Mouse (Mus musculus): ENCODE data around the gene Phc1. TPM values are rescaled to one million over a fixed set of nuclear protein-coding genes. Genes with fewer than 3 reads are reported as not detected.
"Not testable (repeated sequence)": the region's sequence is repeated elsewhere in the genome, so short reads cannot be mapped to it uniquely, and the experiment has no call there.

Gene Phc1
- polyA plus RNA-seq (2017; shearing (Covaris generic)) = 1 to 10 TPM; 4.9 to 7.7 TPM

- peak; percentile 33 for ATAC-seq
Measured at GRCm38 (mm10) chr6:122340349-122341000, at the start of gene Phc1. Gene Phc1 (minus strand): TSS chr6:122340561.

- not testable (repeated sequence) for ATAC-seq
Measured at GRCm38 (mm10) chr6:122389986-122390385, 49.6 kb upstream of the Phc1 start.

- peak; percentile 72 for ATAC-seq
Measured at GRCm38 (mm10) chr6:122387177-122388028, 47.0 kb upstream of the Phc1 start.

- ATAC-seq = no peak
Measured at GRCm38 (mm10) chr6:122385724-122386123, 45.4 kb upstream of the Phc1 start.

GRCm38 (mm10) chr6:122384886-122385285 is 44.5 kb upstream of the Phc1 start:
- ATAC-seq = no peak

- no peak for ATAC-seq
Measured at GRCm38 (mm10) chr6:122383211-122383610, 42.9 kb upstream of the Phc1 start.

GRCm38 (mm10) chr6:122382046-122382445 is 41.7 kb upstream of the Phc1 start:
- ATAC-seq = no peak

GRCm38 (mm10) chr6:122368245-122368644 is 27.9 kb upstream of the Phc1 start:
- ATAC-seq = no peak

- no peak for ATAC-seq
Measured at GRCm38 (mm10) chr6:122366976-122367375, 26.6 kb upstream of the Phc1 start.

GRCm38 (mm10) chr6:122366287-122366686 is 25.9 kb upstream of the Phc1 start:
- no peak for ATAC-seq

- no peak for ATAC-seq
Measured at GRCm38 (mm10) chr6:122365706-122366105, 25.3 kb upstream of the Phc1 start.

GRCm38 (mm10) chr6:122357089-122357488 is 16.7 kb upstream of the Phc1 start:
- no peak for ATAC-seq

GRCm38 (mm10) chr6:122355909-122356308 is 15.5 kb upstream of the Phc1 start:
- ATAC-seq = no peak

- not testable (repeated sequence) for ATAC-seq
Measured at GRCm38 (mm10) chr6:122347326-122347725, 7.0 kb upstream of the Phc1 start.

GRCm38 (mm10) chr6:122346399-122346798 is 6.0 kb upstream of the Phc1 start:
- no peak for ATAC-seq

GRCm38 (mm10) chr6:122345731-122346130 is 5.4 kb upstream of the Phc1 start:
- no peak for ATAC-seq

- ATAC-seq = no peak
Measured at GRCm38 (mm10) chr6:122344386-122345116, 4.2 kb upstream of the Phc1 start.

GRCm38 (mm10) chr6:122343719-122344118 is 3.4 kb upstream of the Phc1 start:
- no peak for ATAC-seq

GRCm38 (mm10) chr6:122342125-122342524 is 1.8 kb upstream of the Phc1 start:
- no peak for ATAC-seq

- no peak for ATAC-seq
Measured at GRCm38 (mm10) chr6:122341038-122341810, 863 bp upstream of the Phc1 start.

- ATAC-seq = peak; percentile 60
Measured at GRCm38 (mm10) chr6:122339648-122340341, 566 bp downstream of the Phc1 start.
